Mouse (Mus musculus) cerebral cortex, adult 2 months (tissue): ENCODE data around the gene Olfr307.

Source experiments
- WGBS: fragments of 180-500 bp; shearing (Covaris S2); methylation state at CpG from one replicate; pipeline ENCODE4 v1.1.7; 2018; 5-methylcytosine and 5-hydroxymethylcytosine counted together

Olfr307 gene

GRCm38 (mm10) chr7:86337486-86337885, at the start of gene Olfr307:
Gene Olfr307, minus strand, starts transcription at chr7:86337586.
- WGBS: 69% methylated on average over 1 of the region's 1 CpGs

- 53% methylated on average over 1 of the region's 1 CpGs for WGBS
Measured at GRCm38 (mm10) chr7:86386558-86386957, 49.2 kb upstream of the Olfr307 start, which contains the start of gene Olfr304. Gene Olfr304, minus strand, starts transcription at chr7:86386658.

- 66% methylated on average over 3 of the region's 3 CpGs for WGBS
Measured at GRCm38 (mm10) chr7:86385769-86386168, 48.4 kb upstream of the Olfr307 start.

- 84% methylated on average over 1 of the region's 1 CpGs for WGBS
Measured at GRCm38 (mm10) chr7:86366828-86367227, 29.4 kb upstream of the Olfr307 start, which contains the start of gene Olfr305. Gene Olfr305, minus strand, starts transcription at chr7:86366928.

GRCm38 (mm10) chr7:86346296-86346695, 8.9 kb upstream of the Olfr307 start:
- 90% methylated on average over 9 of the region's 9 CpGs for WGBS

- 56% methylated on average over 3 of the region's 3 CpGs for WGBS
Measured at GRCm38 (mm10) chr7:86344253-86344652, 6.9 kb upstream of the Olfr307 start.

- 88% methylated on average over 14 of the region's 14 CpGs for WGBS
Measured at GRCm38 (mm10) chr7:86342881-86343565, 5.6 kb upstream of the Olfr307 start.

GRCm38 (mm10) chr7:86325530-86325929, 11.9 kb downstream of the Olfr307 start, which contains the start of gene Olfr308:
Gene Olfr308, minus strand, starts transcription at chr7:86325630.

GRCm38 (mm10) chr7:86321323-86321722, 16.1 kb downstream of the Olfr307 start:
- 87% methylated on average over 2 of the region's 2 CpGs for WGBS

- 76% methylated on average over 2 of the region's 2 CpGs for WGBS
Measured at GRCm38 (mm10) chr7:86313608-86314007, 23.8 kb downstream of the Olfr307 start, which contains the start of gene Olfr309. Gene Olfr309, minus strand, starts transcription at chr7:86313708.
